Mouse (Mus musculus) forebrain, embryonic 15.5 days (tissue): ENCODE data around the gene Adamts12. TPM values are rescaled to one million over a fixed set of nuclear protein-coding genes. Genes with fewer than 3 reads are reported as not detected.

ENCODE experiments used
- ATAC-seq: fragments of 200-750 bp; cut with Nextera tagmentation; replicated peaks from 2 replicates; pipeline ENCODE4 v1.8.0; 2017; ENCODE audit warnings: mild to moderate bottlenecking, moderate TSS enrichment, moderate library complexity
- H3K27ac ChIP-seq: fragments of 300-500 bp; sonication (generic); replicated peaks from 2 replicates; pipeline ENCODE4 v1.5.1; 2015; ENCODE audit warnings: mild to moderate bottlenecking, inconsistent platforms
- H3K27me3 ChIP-seq: fragments of 300-500 bp; sonication (generic); 2 replicates; pipeline ENCODE4 v1.6.1; 2015; ENCODE audit warnings: inconsistent platforms
- H3K36me3 ChIP-seq: fragments of 300-500 bp; sonication (generic); 2 replicates; pipeline ENCODE4 v1.6.1; 2015; ENCODE audit warnings: mild to moderate bottlenecking, inconsistent platforms
- H3K4me1 ChIP-seq: fragments of 300-500 bp; sonication (generic); 2 replicates; pipeline ENCODE4 v1.6.1; 2015; ENCODE audit warnings: inconsistent platforms
- H3K4me2 ChIP-seq: fragments of 300-500 bp; sonication (generic); replicated peaks from 2 replicates; pipeline ENCODE4 v1.6.1; 2015; ENCODE audit warnings: mild to moderate bottlenecking, inconsistent platforms
- H3K4me3 ChIP-seq: fragments of 300-500 bp; sonication (generic); 2 replicates; pipeline ENCODE4 v1.5.1; 2015; ENCODE audit warnings: mild to moderate bottlenecking, inconsistent platforms
- H3K9ac ChIP-seq: fragments of 300-500 bp; sonication (generic); replicated peaks from 2 replicates; pipeline ENCODE4 v1.6.1; 2015; ENCODE audit warnings: mild to moderate bottlenecking, inconsistent platforms
- H3K9me3 ChIP-seq: fragments of 300-500 bp; sonication (generic); 2 replicates; pipeline ENCODE4 v1.6.1; 2016; ENCODE audit warnings: inconsistent platforms
- WGBS: fragments of 180-500 bp; shearing (Covaris S2); methylation state at CpG from one replicate; pipeline ENCODE4 v1.1.7; 2015; ENCODE audit warnings: mixed read lengths; 5-methylcytosine and 5-hydroxymethylcytosine counted together
- polyA plus RNA-seq: library from polyadenylated mRNA; unstranded; fragments of >200 nt; fragmentation: Nextera tagmentation; extraction: Ambion mirVana; gene quantifications from 2 replicates; pipeline ENCODE4 v1.2.1, GENCODE M21; 2015

Adamts12 gene
- polyA plus RNA-seq, 1 experiment from 2014 or later: 1.0 TPM

- H3K9ac ChIP-seq: no peak overlapping the region
- no peak overlapping the region for H3K27ac ChIP-seq
- no peaks in the 10 kb centered on the region for H3K36me3 ChIP-seq
- H3K9me3 ChIP-seq: no peaks in the 10 kb centered on the region
- H3K4me3 ChIP-seq: no peak overlapping the region
- H3K4me1 ChIP-seq: no peaks in the 10 kb centered on the region
- no peaks in the 10 kb centered on the region for H3K27me3 ChIP-seq
- no peak for ATAC-seq
- no peak overlapping the region for H3K4me2 ChIP-seq
- 28% methylated on average over 9 of the region's 9 CpGs for WGBS
Observed at GRCm38 (mm10) chr15:11084241-11084992, 19.8 kb downstream of the Adamts12 start.

- ATAC-seq: no peak
- Histone ChIP-seq H3K27ac (no peak overlapping the region), H3K4me3 (no peak overlapping the region), H3K4me1 (no peaks in the 10 kb centered on the region), H3K4me2 (no peak overlapping the region), H3K27me3 (no peaks in the 10 kb centered on the region), H3K36me3 (no peaks in the 10 kb centered on the region), H3K9ac (no peak overlapping the region), H3K9me3 (no peaks in the 10 kb centered on the region)
- 42% methylated on average over 1 of the region's 1 CpGs for WGBS
Observed at GRCm38 (mm10) chr15:11084993-11085365, 20.4 kb downstream of the Adamts12 start.

DNA sequence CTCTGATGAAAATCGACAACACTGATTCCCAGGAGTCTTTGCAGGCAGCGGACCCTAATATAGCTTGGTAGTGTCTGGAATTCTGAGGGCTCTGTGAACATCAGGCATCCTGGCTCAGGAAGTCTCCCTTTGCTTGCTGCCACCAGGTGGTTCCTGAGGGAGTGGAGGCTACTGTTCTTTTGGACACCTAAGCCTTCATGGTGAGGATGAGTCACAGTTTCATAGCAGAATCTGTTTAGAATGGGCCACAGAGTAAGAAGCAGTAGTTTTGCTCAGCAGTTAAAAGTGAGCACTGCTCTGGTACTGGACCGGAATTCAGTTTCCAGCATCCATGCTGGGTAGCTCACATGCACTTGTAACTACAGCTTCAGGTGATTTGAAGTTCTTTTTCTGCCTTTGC is 24.9 kb downstream of the Adamts12 start:
- WGBS: 90% methylated on average over 3 of the region's 3 CpGs
- Histone ChIP-seq H3K9me3 (no peaks in the 10 kb centered on the region), H3K9ac (no peak overlapping the region), H3K4me2 (no peak overlapping the region), H3K4me3 (no peak overlapping the region), H3K27me3 (no peaks in the 10 kb centered on the region), H3K4me1 (no peaks in the 10 kb centered on the region), H3K27ac (no peak overlapping the region), H3K36me3 (no peaks in the 10 kb centered on the region)
- ATAC-seq: no peak

DNA sequence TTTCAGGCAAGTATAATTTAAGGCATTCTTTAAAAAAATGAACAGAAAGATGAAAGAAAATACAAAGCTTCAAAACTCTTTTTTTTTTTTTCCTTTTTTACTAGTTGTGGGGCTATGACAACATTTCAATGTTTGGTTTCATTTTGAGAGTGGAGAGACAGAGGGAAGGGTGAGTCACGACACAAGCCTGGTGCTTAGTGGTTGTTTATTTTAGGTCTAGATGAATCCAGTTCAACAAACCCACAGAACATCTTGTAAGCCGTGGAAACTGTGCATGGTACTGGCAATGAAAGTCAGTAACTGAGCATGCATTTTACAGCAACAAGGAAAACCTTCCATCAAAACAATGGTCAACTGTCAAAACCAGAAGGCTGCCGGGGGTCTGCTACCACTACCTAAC is 31.0 kb downstream of the Adamts12 start:
- ATAC-seq: no peak
- Histone ChIP-seq H3K9me3 (no peaks in the 10 kb centered on the region), H3K36me3 (no peaks in the 10 kb centered on the region), H3K4me2 (no peak overlapping the region), H3K27me3 (no peaks in the 10 kb centered on the region), H3K27ac (no peak overlapping the region), H3K4me3 (no peak overlapping the region), H3K9ac (no peak overlapping the region), H3K4me1 (no peaks in the 10 kb centered on the region)
- WGBS: 80% methylated on average over 3 of the region's 3 CpGs

DNA sequence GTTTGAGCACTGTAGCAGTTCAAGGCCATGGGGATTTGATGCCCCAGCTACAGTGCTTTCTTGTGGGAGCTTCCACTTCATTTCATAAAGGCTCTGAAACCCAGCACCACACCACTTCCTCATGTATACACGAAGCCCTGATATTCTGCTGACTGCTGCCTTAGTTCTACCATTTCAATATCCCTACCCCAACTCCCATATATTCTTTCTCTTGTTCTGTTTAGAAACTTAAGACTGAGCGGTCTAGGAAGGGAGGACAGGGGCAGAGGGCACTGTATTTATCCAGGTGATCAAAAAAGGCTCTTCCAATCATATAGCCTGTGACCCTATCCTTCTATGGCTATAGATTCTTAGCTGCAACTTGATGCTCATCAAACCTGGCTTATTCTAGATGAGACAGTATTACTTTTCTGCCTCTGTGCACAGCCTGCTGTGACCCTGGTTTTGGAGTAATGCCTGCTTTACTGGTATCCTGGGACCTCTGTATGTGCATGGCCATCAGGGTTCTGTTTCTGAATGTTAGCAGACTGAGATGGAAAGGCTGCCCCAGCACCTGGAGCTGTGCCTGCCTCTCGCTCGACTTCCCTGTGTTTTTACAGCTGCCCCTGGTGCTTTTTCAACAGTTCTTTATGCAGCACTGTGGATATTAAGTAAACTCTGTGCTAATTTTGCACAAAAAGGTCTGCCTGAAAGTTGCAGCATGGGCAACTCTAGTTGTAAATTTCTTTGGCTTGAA is 33.5 kb downstream of the Adamts12 start:
- Histone ChIP-seq H3K4me2 (no peak overlapping the region), H3K9me3 (no peaks in the 10 kb centered on the region), H3K27ac (no peak overlapping the region), H3K36me3 (no peaks in the 10 kb centered on the region), H3K9ac (no peak overlapping the region), H3K27me3 (no peaks in the 10 kb centered on the region), H3K4me3 (no peak overlapping the region), H3K4me1 (no peaks in the 10 kb centered on the region)
- ATAC-seq: no peak
- WGBS: 81% methylated on average over 4 of the region's 4 CpGs

DNA sequence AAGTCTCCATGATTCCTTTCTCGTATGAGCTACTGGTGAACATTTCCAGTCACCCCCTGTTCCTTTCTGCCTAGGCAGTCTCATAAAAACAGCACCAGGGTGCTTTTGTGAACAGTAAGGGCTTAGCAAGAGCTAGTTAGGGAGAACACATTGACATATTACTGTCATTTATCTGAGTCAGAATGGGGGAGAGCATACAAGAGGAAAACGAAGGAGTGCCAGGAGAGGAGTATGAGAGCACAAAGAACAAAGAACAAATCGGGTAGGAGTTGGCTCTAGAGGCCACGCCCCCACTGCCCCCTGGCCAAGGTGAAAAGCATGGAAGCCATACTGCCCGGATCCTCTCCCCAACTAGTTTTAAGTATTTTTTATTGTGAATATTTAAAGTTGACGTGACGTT is 34.4 kb downstream of the Adamts12 start:
- no peak overlapping the region for H3K9ac ChIP-seq
- no peak overlapping the region for H3K27ac ChIP-seq
- H3K9me3 ChIP-seq: no peaks in the 10 kb centered on the region
- ATAC-seq: no peak
- H3K4me2 ChIP-seq: no peak overlapping the region
- H3K4me1 ChIP-seq: no peaks in the 10 kb centered on the region
- WGBS: 66% methylated on average over 7 of the region's 7 CpGs
- no peak overlapping the region for H3K4me3 ChIP-seq
- H3K27me3 ChIP-seq: no peaks in the 10 kb centered on the region
- no peaks in the 10 kb centered on the region for H3K36me3 ChIP-seq

DNA sequence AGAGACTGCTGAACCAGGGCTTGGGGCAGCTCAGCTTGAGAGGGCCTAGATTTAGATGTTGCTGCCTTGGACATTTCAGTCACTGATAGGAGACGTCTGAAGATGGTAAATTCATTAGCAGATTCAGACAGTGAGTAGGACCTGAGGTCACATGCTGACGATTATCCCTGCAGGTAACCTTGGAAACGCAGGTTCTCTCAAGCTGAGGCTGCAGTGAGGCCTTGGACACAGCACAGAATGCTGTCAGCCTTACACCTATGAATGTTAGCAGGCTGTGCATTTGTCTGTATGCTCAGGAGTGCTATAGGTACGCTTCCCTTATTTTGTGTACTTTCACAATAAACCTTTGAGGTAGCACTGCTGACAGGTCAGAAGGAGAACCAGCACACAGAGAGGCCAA is 36.3 kb downstream of the Adamts12 start:
- H3K4me1 ChIP-seq: no peaks in the 10 kb centered on the region
- no peaks in the 10 kb centered on the region for H3K27me3 ChIP-seq
- H3K36me3 ChIP-seq: no peaks in the 10 kb centered on the region
- no peak overlapping the region for H3K9ac ChIP-seq
- H3K9me3 ChIP-seq: no peaks in the 10 kb centered on the region
- no peak for ATAC-seq
- WGBS: 70% methylated on average over 4 of the region's 4 CpGs
- no peak overlapping the region for H3K4me2 ChIP-seq
- H3K4me3 ChIP-seq: no peak overlapping the region
- no peak overlapping the region for H3K27ac ChIP-seq

DNA sequence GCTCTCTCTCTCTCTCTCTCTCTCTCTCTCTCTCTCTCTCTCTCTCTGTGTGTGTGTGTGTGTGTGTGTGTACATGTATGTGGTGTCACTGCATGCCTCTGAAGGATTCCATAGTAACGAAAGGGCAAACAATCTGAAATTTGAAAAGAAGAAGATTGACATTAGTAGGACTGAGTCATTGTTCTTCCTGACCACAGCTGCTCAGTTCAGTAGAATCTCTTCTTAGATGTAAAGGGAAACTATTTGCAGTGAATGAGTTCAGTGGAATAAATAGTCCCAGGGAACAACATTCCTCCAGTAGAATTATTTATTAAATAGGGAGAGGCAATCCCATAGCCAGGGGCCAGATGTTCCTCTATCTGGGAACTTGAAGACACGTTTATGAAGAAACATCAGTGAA is 40.5 kb downstream of the Adamts12 start:
- Histone ChIP-seq H3K9me3 (no peaks in the 10 kb centered on the region), H3K9ac (no peak overlapping the region), H3K36me3 (no peaks in the 10 kb centered on the region), H3K27ac (no peak overlapping the region), H3K4me2 (no peak overlapping the region), H3K27me3 (no peaks in the 10 kb centered on the region), H3K4me3 (no peak overlapping the region), H3K4me1 (no peaks in the 10 kb centered on the region)
- WGBS: 83% methylated on average over 2 of the region's 2 CpGs
- ATAC-seq: no peak

DNA sequence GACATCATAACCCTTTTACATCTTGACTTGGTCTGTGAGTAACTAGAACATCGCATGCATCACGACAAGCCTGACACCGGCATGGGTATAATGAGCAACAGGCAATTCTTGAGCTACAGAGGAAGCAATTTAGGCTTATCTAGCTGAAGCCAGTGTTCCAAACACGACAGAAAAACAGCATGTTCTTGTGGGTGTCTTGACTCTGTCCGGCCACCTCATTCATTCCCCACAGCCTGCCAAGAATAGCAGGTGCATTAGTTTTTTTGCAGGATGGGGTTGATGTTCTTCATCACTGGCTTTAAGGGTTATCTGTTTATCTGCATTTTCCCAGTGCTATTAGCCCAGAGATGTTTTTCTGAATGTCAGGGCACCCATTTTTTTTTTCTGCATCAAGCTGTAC is 42.8 kb downstream of the Adamts12 start:
- WGBS: 85% methylated on average over 5 of the region's 5 CpGs
- Histone ChIP-seq H3K36me3 (no peaks in the 10 kb centered on the region), H3K9me3 (no peaks in the 10 kb centered on the region), H3K4me2 (no peak overlapping the region), H3K9ac (no peak overlapping the region), H3K27ac (no peak overlapping the region), H3K4me3 (no peak overlapping the region), H3K4me1 (no peaks in the 10 kb centered on the region), H3K27me3 (no peaks in the 10 kb centered on the region)
- no peak for ATAC-seq

GRCm38 (mm10) chr15:11114631-11115197 is 50.1 kb downstream of the Adamts12 start:
- Histone ChIP-seq H3K9me3 (no peaks in the 10 kb centered on the region), H3K4me3 (no peak overlapping the region), H3K36me3 (no peaks in the 10 kb centered on the region), H3K27me3 (no peaks in the 10 kb centered on the region), H3K4me2 (no peak overlapping the region), H3K9ac (no peak overlapping the region), H3K4me1 (no peaks in the 10 kb centered on the region), H3K27ac (no peak overlapping the region)
- ATAC-seq: no peak
- WGBS: 9% methylated on average over 8 of the region's 8 CpGs

GRCm38 (mm10) chr15:11116303-11116702 is 51.7 kb downstream of the Adamts12 start:
- Histone ChIP-seq H3K27me3 (no peaks in the 10 kb centered on the region), H3K4me3 (no peak overlapping the region), H3K4me1 (no peaks in the 10 kb centered on the region), H3K9me3 (no peaks in the 10 kb centered on the region), H3K4me2 (no peak overlapping the region), H3K36me3 (no peaks in the 10 kb centered on the region), H3K27ac (no peak overlapping the region), H3K9ac (no peak overlapping the region)
- no peak for ATAC-seq
- WGBS: 77% methylated on average over 2 of the region's 2 CpGs

DNA sequence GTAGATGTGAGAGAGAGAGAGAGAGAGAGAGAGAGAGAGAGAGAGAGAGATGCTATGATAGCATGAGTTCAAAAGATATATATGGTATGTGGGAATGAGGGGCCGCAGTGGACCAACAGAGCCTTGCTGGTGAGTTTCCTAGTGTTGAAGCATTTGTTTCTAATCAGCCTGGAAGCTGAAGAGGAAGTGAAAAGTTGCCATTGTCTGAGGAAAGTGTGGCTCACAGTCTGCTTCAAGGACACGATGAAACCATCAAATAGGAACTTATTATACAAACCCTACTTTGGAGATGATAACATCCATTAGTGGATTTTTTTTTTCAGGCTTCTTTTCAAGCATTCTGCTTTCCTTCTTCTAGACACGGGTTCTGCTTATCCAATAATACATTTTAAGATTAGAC is 52.3 kb downstream of the Adamts12 start:
- H3K4me2 ChIP-seq: no peak overlapping the region
- 89% methylated on average over 3 of the region's 3 CpGs for WGBS
- H3K27ac ChIP-seq: no peak overlapping the region
- no peaks in the 10 kb centered on the region for H3K36me3 ChIP-seq
- no peaks in the 10 kb centered on the region for H3K9me3 ChIP-seq
- H3K4me3 ChIP-seq: no peak overlapping the region
- H3K9ac ChIP-seq: no peak overlapping the region
- ATAC-seq: no peak
- no peaks in the 10 kb centered on the region for H3K27me3 ChIP-seq
- H3K4me1 ChIP-seq: no peaks in the 10 kb centered on the region
